Mouse (Mus musculus) gastrocnemius, postnatal 25 days (tissue): Measurements from ENCODE around the gene Vmn1r174. TPM values are rescaled to one million over a fixed set of nuclear protein-coding genes. Genes with fewer than 3 reads are reported as not detected.
"Not testable (repeated sequence)": the region's sequence is repeated elsewhere in the genome, so short reads cannot be mapped to it uniquely, and the experiment has no call there.

Source experiments
- DNase-seq: peaks from one replicate; pipeline ENCODE4 v3.0.0; 2022
- long read RNA-seq, 2 experiments: library from polyadenylated mRNA; stranded (forward); transcript quantifications; one replicate each; pipeline ENCODE4 v2.0.0; 2021
- total RNA-seq, 2 experiments: library from RNA; stranded (reverse); gene quantifications; 1 replicate in 1 of 2; 2 replicates in 1 of 2; pipeline ENCODE4 v1.2.3; 2021

Vmn1r174 gene
- total RNA-seq: not detected
- long read RNA-seq, experiment 1: 0 reads
- long read RNA-seq, experiment 2: 0 reads

DNA sequence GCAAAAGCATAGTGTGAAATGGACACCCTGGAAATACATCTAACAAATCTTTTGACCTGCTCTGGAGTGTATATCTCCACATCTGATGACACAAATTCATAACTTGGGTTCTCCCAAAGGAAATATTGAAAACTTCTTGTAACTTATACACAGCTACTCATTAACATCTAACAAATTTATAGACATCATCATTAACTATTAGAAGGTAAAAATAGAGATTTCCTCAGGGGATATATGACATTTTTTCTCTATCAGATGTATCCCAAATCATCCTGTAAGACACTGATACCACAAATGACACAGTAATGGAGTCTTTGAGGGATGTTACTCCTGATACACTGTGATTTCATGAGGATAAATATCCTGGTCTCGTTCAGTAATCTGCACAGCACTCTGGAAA lies at the start of gene Vmn1r174:
Vmn1r174 (plus strand) TSS at position 301 of the 400 bp plus-strand sequence.
- DNase-seq: not testable (repeated sequence)

DNA sequence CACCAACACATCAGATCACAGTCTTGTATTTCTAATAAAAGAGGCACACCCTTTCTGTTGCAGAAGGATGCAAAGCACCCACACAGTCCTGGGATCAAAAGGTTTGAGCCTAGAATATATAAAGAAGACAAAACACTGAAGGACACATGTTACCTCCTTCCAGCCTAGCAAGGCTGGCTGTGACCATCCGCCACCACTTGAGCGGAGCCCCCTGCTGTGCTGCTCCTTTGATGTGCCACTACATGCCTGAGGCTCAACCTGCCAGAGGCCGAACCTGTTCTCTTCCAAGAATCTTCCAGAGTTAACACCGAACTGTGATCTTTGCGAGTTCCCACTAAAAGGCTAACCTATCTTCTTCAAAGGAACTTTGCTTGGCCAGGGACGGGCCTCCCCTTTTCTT lies 32.5 kb downstream of the Vmn1r174 start:
- no peak for DNase-seq

DNA sequence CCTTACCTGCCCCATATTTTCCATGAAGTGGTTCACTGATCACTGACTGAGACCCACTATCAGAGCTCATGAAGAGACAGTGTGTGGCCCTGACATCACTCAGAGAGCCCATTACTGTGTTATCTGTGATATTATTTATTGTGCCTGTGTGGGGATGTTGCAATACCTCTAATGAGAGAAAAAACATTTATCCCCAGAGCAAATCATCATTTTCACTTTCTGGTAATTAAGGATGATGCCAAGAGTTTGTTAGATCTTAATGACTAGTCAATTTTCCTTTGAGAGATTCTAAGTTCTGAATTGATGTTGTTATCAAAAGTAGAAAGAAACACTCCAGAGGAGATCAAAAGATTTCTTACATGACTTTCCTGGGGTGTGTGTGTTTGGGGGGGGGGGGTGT lies 58.5 kb downstream of the Vmn1r174 start, which contains the start of gene Vmn1r175:
Vmn1r175 (minus strand) TSS at position 101 of the 400 bp plus-strand sequence.
- DNase-seq: not testable (repeated sequence)

Other genes with a start within 250 kb of the Vmn1r174 start
- gene Vmn1r167, start 245.1 kb upstream of the Vmn1r174 start, total RNA-seq: not detected
- gene Vmn1r168, start 212.5 kb upstream of the Vmn1r174 start, total RNA-seq: not detected
- not detected for gene Vmn1r169, start 176.7 kb upstream of the Vmn1r174 start, total RNA-seq
- not detected for gene Vmn1r170, start 146.1 kb upstream of the Vmn1r174 start, total RNA-seq
- not detected for gene Vmn1r171, start 121.5 kb upstream of the Vmn1r174 start, total RNA-seq
- gene Vmn1r172, start 94.0 kb upstream of the Vmn1r174 start, total RNA-seq: not detected
- gene Vmn1r173, start 51.6 kb upstream of the Vmn1r174 start, total RNA-seq: not detected
- gene Vmn1r175, start 58.4 kb downstream of the Vmn1r174 start, total RNA-seq: not detected
- not detected for gene Vmn1r176, start 85.1 kb downstream of the Vmn1r174 start, total RNA-seq
- not detected for gene Vmn1r177, start 114.2 kb downstream of the Vmn1r174 start, total RNA-seq
- gene Vmn1r178, start 139.7 kb downstream of the Vmn1r174 start, total RNA-seq: not detected
- gene Vmn1r179, start 174.7 kb downstream of the Vmn1r174 start, total RNA-seq: not detected
- gene Vmn1r180, start 198.4 kb downstream of the Vmn1r174 start, total RNA-seq: not detected
- gene Vmn1r181, start 222.3 kb downstream of the Vmn1r174 start, total RNA-seq: not detected
- gene V1rd19, start 249.4 kb downstream of the Vmn1r174 start, total RNA-seq: not detected